Mouse (Mus musculus): ENCODE data around the gene Nrde2. TPM values are rescaled to one million over a fixed set of nuclear protein-coding genes. Genes with fewer than 3 reads are reported as not detected.
A peak's percentile ranks its signal among the peaks of the same experiment; 100 is the strongest.

The Nrde2 gene
- polyA plus RNA-seq, 1 experiment from 2014 or later, result 4.7 TPM

GRCm38 (mm10) chr12:100089265-100089664 is 70.2 kb downstream of the Nrde2 start:
- no peak overlapping the region for H3K9ac ChIP-seq (replicated peaks)
- no peaks in the 10 kb centered on the region for H3K27me3 ChIP-seq (ENCODE audit: insufficient read depth, low read length)
- no peak overlapping the region for H3K4me3 ChIP-seq (ENCODE audit: low read depth, low read length)
- WGBS (ENCODE audit: insufficient replicate concordance), result 62% methylated on average over 5 of the region's 5 CpGs
- ATAC-seq, result peak; percentile 36; the same call in 1 of the 2 replicates
- H3K4me1 ChIP-seq (ENCODE audit: insufficient read depth), result no peaks in the 10 kb centered on the region
- TF ChIP-seq EP300 (IDR thresholded peaks at IDR 0.05; ENCODE audit: low read depth) (no peak), CTCF (IDR thresholded peaks at IDR 0.05; ENCODE audit: low read depth) (no peak)
- H3K9me3 ChIP-seq (ENCODE audit: low read length), result no peaks in the 10 kb centered on the region
- DNase-seq, result no peak
- 0 out of 2 replicates have a peak overlapping the region, but pooled peaks have one; percentile 22 for H3K27ac ChIP-seq (ENCODE audit: low read depth)
- H3K36me3 ChIP-seq (replicated peaks; ENCODE audit: insufficient read depth, low read length), result no peaks in the 10 kb centered on the region
- no peak overlapping the region for H3K4me2 ChIP-seq (ENCODE audit: low read depth, low read length)

GRCm38 (mm10) chr12:100088026-100088425 is 71.4 kb downstream of the Nrde2 start:
- DNase-seq, result no peak
- Histone ChIP-seq H3K36me3 (replicated peaks; ENCODE audit: insufficient read depth, low read length) (no peaks in the 10 kb centered on the region), H3K4me3 (ENCODE audit: low read depth, low read length) (no peak overlapping the region), H3K27me3 (ENCODE audit: insufficient read depth, low read length) (no peaks in the 10 kb centered on the region), H3K27ac (ENCODE audit: low read depth) (no peak overlapping the region), H3K9ac (replicated peaks) (no peak overlapping the region), H3K9me3 (ENCODE audit: low read length) (no peaks in the 10 kb centered on the region), H3K4me1 (ENCODE audit: insufficient read depth) (no peaks in the 10 kb centered on the region), H3K4me2 (ENCODE audit: low read depth, low read length) (no peak overlapping the region)
- 72% methylated on average over 3 of the region's 3 CpGs for WGBS (ENCODE audit: insufficient replicate concordance)
- ATAC-seq, result no peak
- TF ChIP-seq EP300 (IDR thresholded peaks at IDR 0.05; ENCODE audit: low read depth) (no peak), CTCF (IDR thresholded peaks at IDR 0.05; ENCODE audit: low read depth) (no peak)

- no peak for TF ChIP-seq CTCF (IDR thresholded peaks at IDR 0.05; ENCODE audit: low read depth)
- TF ChIP-seq EP300 (IDR thresholded peaks at IDR 0.05; ENCODE audit: low read depth), result no peak
- Histone ChIP-seq H3K9ac (replicated peaks) (no peak overlapping the region), H3K27me3 (ENCODE audit: insufficient read depth, low read length) (no peaks in the 10 kb centered on the region), H3K27ac (ENCODE audit: low read depth) (no peak overlapping the region), H3K4me2 (ENCODE audit: low read depth, low read length) (no peak overlapping the region), H3K4me1 (ENCODE audit: insufficient read depth) (no peaks in the 10 kb centered on the region), H3K36me3 (replicated peaks; ENCODE audit: insufficient read depth, low read length) (no peaks in the 10 kb centered on the region), H3K4me3 (ENCODE audit: low read depth, low read length) (no peak overlapping the region), H3K9me3 (ENCODE audit: low read length) (no peaks in the 10 kb centered on the region)
- DNase-seq, result no peak
- WGBS (ENCODE audit: insufficient replicate concordance), result 60% methylated on average over 8 of the region's 8 CpGs
- ATAC-seq, result no peak
These were observed 79.7 kb downstream of the Nrde2 start for GRCm38 (mm10) chr12:100079636-100080286.

GRCm38 (mm10) chr12:100075715-100076114 is 83.7 kb downstream of the Nrde2 start:
- no peak overlapping the region for H3K4me3 ChIP-seq (ENCODE audit: low read depth, low read length)
- no peaks in the 10 kb centered on the region for H3K36me3 ChIP-seq (replicated peaks; ENCODE audit: insufficient read depth, low read length)
- no peaks in the 10 kb centered on the region for H3K9me3 ChIP-seq (ENCODE audit: low read length)
- WGBS (ENCODE audit: insufficient replicate concordance), result 74% methylated on average over 4 of the region's 4 CpGs
- DNase-seq (no peak), ATAC-seq (no peak)
- no peaks in the 10 kb centered on the region for H3K4me1 ChIP-seq (ENCODE audit: insufficient read depth)
- no peak overlapping the region for H3K4me2 ChIP-seq (ENCODE audit: low read depth, low read length)
- H3K27ac ChIP-seq (ENCODE audit: low read depth), result no peak overlapping the region
- H3K9ac ChIP-seq (replicated peaks), result no peak overlapping the region
- H3K27me3 ChIP-seq (ENCODE audit: insufficient read depth, low read length), result no peaks in the 10 kb centered on the region
- no peak for TF ChIP-seq CTCF (IDR thresholded peaks at IDR 0.05; ENCODE audit: low read depth)
- no peak for TF ChIP-seq EP300 (IDR thresholded peaks at IDR 0.05; ENCODE audit: low read depth)

Other genes with a start within 250 kb of the Nrde2 start
- gene Kcnk13, start 195.2 kb downstream of the Nrde2 start, polyA plus RNA-seq (2015; fragmentation: Nextera tagmentation; extraction: Ambion mirVana), result 1.3 TPM in 2 replicates
- gene Psmc1, start 49.5 kb downstream of the Nrde2 start, polyA plus RNA-seq (2015; fragmentation: Nextera tagmentation; extraction: Ambion mirVana), result 117 and 118 TPM in 2 replicates
- 454 and 482 TPM in 2 replicates for gene Calm1, start 39.8 kb upstream of the Nrde2 start, polyA plus RNA-seq (2015; fragmentation: Nextera tagmentation; extraction: Ambion mirVana)